Mouse (Mus musculus) forebrain, postnatal 0 days (tissue): Measurements from ENCODE around the gene Gm20708. TPM values are rescaled to one million over a fixed set of nuclear protein-coding genes. Genes with fewer than 3 reads are reported as not detected.

Source experiments
- ATAC-seq: fragments of 200-750 bp; cut with Nextera tagmentation; 2 replicates; pipeline ENCODE4 v1.8.0; 2017; ENCODE audit warnings: mild to moderate bottlenecking, moderate library complexity
- DNase-seq: peaks from one replicate; pipeline ENCODE4 v3.0.0-alpha.2; 2015
- H3K27ac ChIP-seq: fragments of 300-500 bp; sonication (generic); 2 replicates; pipeline ENCODE4 v1.5.1; 2014; ENCODE audit warnings: low read depth, mild to moderate bottlenecking, antibody characterized with exemption, low read length, moderate library complexity, mixed read lengths
- H3K27me3 ChIP-seq: fragments of 300-500 bp; sonication (generic); 2 replicates; pipeline ENCODE4 v1.6.1; 2014; ENCODE audit warnings: mild to moderate bottlenecking, low read length, mixed read lengths; ENCODE audit not compliant: insufficient read depth
- H3K36me3 ChIP-seq: fragments of 300-500 bp; sonication (generic); 2 replicates; pipeline ENCODE4 v1.6.1; 2014; ENCODE audit warnings: mild to moderate bottlenecking, moderate library complexity; ENCODE audit not compliant: insufficient read depth
- H3K4me1 ChIP-seq: fragments of 300-500 bp; sonication (generic); 2 replicates; pipeline ENCODE4 v1.6.1; 2014; ENCODE audit warnings: antibody characterized with exemption; ENCODE audit not compliant: insufficient read depth
- H3K4me2 ChIP-seq: fragments of 300-500 bp; sonication (generic); 2 replicates; pipeline ENCODE4 v1.6.1; 2014; ENCODE audit warnings: low read depth, mild to moderate bottlenecking, moderate library complexity
- H3K4me3 ChIP-seq: fragments of 300-500 bp; sonication (generic); 2 replicates; pipeline ENCODE4 v1.5.1; 2014; ENCODE audit warnings: low read depth, low read length, mixed read lengths
- H3K9ac ChIP-seq: fragments of 300-500 bp; sonication (generic); 2 replicates; pipeline ENCODE4 v1.6.1; 2014; ENCODE audit warnings: mild to moderate bottlenecking
- H3K9me3 ChIP-seq: fragments of 300-500 bp; sonication (generic); 2 replicates; pipeline ENCODE4 v1.6.1; 2016; ENCODE audit warnings: low read length
- CTCF ChIP-seq: sonication (generic); IDR thresholded peaks from 2 replicates; pipeline ENCODE4 v1.5.1; 2016; ENCODE audit warnings: antibody characterized with exemption, control low read depth, low read depth
- WGBS: fragments of 180-500 bp; shearing (Covaris S2); extraction: QIAGEN DNeasy Blood & Tissue Kit; methylation state at CpG from one replicate; pipeline ENCODE4 v1.1.7; 2014; 5-methylcytosine and 5-hydroxymethylcytosine counted together
- polyA plus RNA-seq: library from polyadenylated mRNA; unstranded; fragments of >200 nt; fragmentation: Nextera tagmentation; extraction: Ambion mirVana; gene quantifications from 2 replicates; pipeline ENCODE4 v1.2.1, GENCODE M21; 2015
- total RNA-seq: library from RNA; depleted of rRNA; stranded (reverse); fragments of >200 nt; gene quantifications from 2 replicates; pipeline ENCODE4 v1.2.3, GENCODE M21; 2014

Gm20708 gene
- total and polyA plus RNA-seq, 2 experiments from 2014 or later, result 1.1 to 2.0 TPM

DNA sequence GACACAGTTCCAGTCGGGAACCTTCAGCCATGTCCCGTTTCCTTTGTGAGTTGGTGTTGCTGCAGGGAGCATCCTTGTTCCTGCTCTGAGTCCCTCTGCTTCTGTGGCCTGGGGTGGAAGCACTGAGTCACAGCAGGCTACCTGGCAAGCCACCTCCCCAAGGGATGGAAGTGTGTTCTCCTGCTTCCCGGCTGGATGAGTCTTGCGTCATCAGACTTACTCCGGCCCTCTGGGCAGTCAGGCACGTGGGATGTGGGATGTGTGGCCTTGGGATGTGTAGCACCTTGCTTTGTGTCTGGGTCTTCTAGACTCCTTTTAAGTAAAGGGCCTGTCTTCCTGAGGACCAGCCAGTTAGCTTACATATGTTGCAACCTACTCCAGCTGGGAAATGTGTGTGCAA, 70.2 kb downstream of the Gm20708 start:
- Histone ChIP-seq H3K27me3 (no peaks in the 10 kb centered on the region), H3K27ac (no peak overlapping the region), H3K36me3 (no peaks in the 10 kb centered on the region), H3K4me3 (no peak overlapping the region), H3K9ac (no peak overlapping the region), H3K4me2 (no peak overlapping the region), H3K4me1 (no peaks in the 10 kb centered on the region), H3K9me3 (no peaks in the 10 kb centered on the region)
- no peak for TF ChIP-seq CTCF
- ATAC-seq, result no peak
- 72% methylated on average over 6 of the region's 6 CpGs for WGBS
- no peak for DNase-seq

- no peak overlapping the region for H3K27ac ChIP-seq
- H3K4me3 ChIP-seq, result no peak overlapping the region
- DNase-seq (no peak), ATAC-seq (no peak)
- H3K9ac ChIP-seq, result no peak overlapping the region
- no peaks in the 10 kb centered on the region for H3K36me3 ChIP-seq
- no peaks in the 10 kb centered on the region for H3K4me1 ChIP-seq
- 93% methylated on average over 9 of the region's 9 CpGs for WGBS
- TF ChIP-seq CTCF, result no peak
- no peaks in the 10 kb centered on the region for H3K9me3 ChIP-seq
- H3K27me3 ChIP-seq, result no peaks in the 10 kb centered on the region
- H3K4me2 ChIP-seq, result no peak overlapping the region
These were observed 71.0 kb downstream of the Gm20708 start for GRCm38 (mm10) chr11:117880336-117880976.

GRCm38 (mm10) chr11:117880977-117881358, 71.5 kb downstream of the Gm20708 start:
- no peaks in the 10 kb centered on the region for H3K27me3 ChIP-seq
- H3K9me3 ChIP-seq, result no peaks in the 10 kb centered on the region
- no peaks in the 10 kb centered on the region for H3K36me3 ChIP-seq
- no peak for DNase-seq
- ATAC-seq, result no peak
- no peak for TF ChIP-seq CTCF
- no peaks in the 10 kb centered on the region for H3K4me1 ChIP-seq
- H3K4me3 ChIP-seq, result no peak overlapping the region
- H3K4me2 ChIP-seq, result no peak overlapping the region
- WGBS, result 79% methylated on average over 6 of the region's 6 CpGs
- H3K27ac ChIP-seq, result no peak overlapping the region
- no peak overlapping the region for H3K9ac ChIP-seq

GRCm38 (mm10) chr11:117881787-117882186, 72.3 kb downstream of the Gm20708 start:
- H3K4me2 ChIP-seq, result no peak overlapping the region
- no peak for TF ChIP-seq CTCF
- H3K36me3 ChIP-seq, result no peaks in the 10 kb centered on the region
- no peaks in the 10 kb centered on the region for H3K4me1 ChIP-seq
- no peaks in the 10 kb centered on the region for H3K9me3 ChIP-seq
- no peak overlapping the region for H3K9ac ChIP-seq
- DNase-seq, result no peak
- H3K27ac ChIP-seq, result 0 out of 2 replicates have a peak overlapping the region, but pooled peaks have one; percentile 2
- 15% methylated on average over 8 of the region's 8 CpGs for WGBS
- no peaks in the 10 kb centered on the region for H3K27me3 ChIP-seq
- H3K4me3 ChIP-seq, result no peak overlapping the region
- no peak for ATAC-seq

GRCm38 (mm10) chr11:117882208-117882607, 72.7 kb downstream of the Gm20708 start:
- ATAC-seq (no peak), DNase-seq (no peak)
- TF ChIP-seq CTCF, result no peak
- 65% methylated on average over 1 of the region's 1 CpGs for WGBS
- H3K36me3 ChIP-seq, result no peaks in the 10 kb centered on the region
- no peaks in the 10 kb centered on the region for H3K4me1 ChIP-seq
- 0 out of 2 replicates have a peak overlapping the region, but pooled peaks have one; percentile 2 for H3K27ac ChIP-seq
- no peak overlapping the region for H3K4me3 ChIP-seq
- no peak overlapping the region for H3K9ac ChIP-seq
- H3K9me3 ChIP-seq, result no peaks in the 10 kb centered on the region
- H3K27me3 ChIP-seq, result no peaks in the 10 kb centered on the region
- H3K4me2 ChIP-seq, result no peak overlapping the region

DNA sequence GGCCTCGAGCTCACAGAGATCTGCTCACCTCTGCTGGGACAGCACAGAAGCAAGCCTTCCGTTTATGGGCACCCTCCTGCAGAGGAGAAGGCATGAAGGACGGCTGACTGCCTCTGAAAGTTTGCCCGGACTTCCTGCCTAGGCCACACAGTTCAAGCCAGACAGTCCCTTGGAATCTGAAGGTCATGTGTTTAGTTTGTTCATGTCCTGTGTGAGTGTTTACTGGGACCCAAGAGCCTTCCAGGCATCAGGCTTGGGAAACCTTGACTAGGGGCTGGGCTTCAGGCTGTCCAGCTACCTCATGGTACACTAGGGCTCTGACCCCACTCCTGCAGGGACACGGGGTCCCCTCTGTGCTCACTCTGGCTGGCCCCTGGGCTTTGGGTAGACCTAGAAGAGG, 76.5 kb downstream of the Gm20708 start:
- H3K9ac ChIP-seq, result no peak overlapping the region
- H3K9me3 ChIP-seq, result no peaks in the 10 kb centered on the region
- peaks cover 17% of the 10 kb centered on the region; the same call in 1 of the 2 replicates for H3K27me3 ChIP-seq
- 67% methylated on average over 5 of the region's 5 CpGs for WGBS
- DNase-seq, result no peak
- H3K4me1 ChIP-seq, result peaks cover 11% of the 10 kb centered on the region
- no peak overlapping the region for H3K27ac ChIP-seq
- TF ChIP-seq CTCF, result no peak
- H3K4me3 ChIP-seq, result no peak overlapping the region
- no peak for ATAC-seq
- no peak overlapping the region for H3K4me2 ChIP-seq
- no peaks in the 10 kb centered on the region for H3K36me3 ChIP-seq

DNA sequence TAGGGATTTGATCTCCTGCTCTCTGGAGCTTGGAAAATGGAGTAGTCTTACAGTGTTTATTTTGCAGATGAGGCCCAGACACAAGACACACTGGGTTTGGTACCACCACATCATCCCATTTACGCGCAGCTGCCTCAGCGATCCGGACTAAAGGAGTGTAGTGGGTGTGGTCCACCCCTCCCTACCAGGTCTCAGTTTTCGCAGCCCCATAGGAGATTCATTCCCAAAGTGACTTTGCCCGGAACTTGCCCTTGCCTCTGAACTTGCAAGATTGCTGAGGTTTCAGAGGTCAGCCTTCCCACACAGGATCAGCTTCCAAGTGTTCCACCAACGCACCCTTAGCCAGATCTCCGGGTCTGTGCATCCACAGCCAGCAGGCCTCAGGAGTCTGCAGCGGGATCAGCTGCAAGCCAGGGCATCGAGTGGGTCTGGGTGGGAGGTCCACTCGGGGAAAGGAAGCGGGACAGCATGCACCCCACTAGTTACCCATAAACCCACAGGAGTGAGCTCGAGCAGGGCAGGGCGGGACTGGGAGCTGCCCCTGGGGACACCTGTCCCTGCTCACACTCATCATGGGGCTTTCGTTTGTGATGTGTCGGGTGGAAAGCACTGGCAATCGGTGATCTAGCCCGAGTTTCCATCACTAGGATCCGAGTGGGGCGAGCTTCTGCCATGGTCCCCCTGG, 78.8 kb downstream of the Gm20708 start:
- Histone ChIP-seq H3K27ac (no peak overlapping the region), H3K4me3 (no peak overlapping the region), H3K27me3 (peaks cover 17% of the 10 kb centered on the region; the same call in 1 of the 2 replicates), H3K9me3 (no peaks in the 10 kb centered on the region), H3K4me2 (peak overlapping the region; percentile 35), H3K9ac (no peak overlapping the region), H3K36me3 (no peaks in the 10 kb centered on the region), H3K4me1 (peaks cover 11% of the 10 kb centered on the region)
- ATAC-seq (no peak), DNase-seq (no peak)
- 22% methylated on average over 20 of the region's 20 CpGs for WGBS
- no peak for TF ChIP-seq CTCF
